15 mouse cellular contexts compared by ENCODE assay signal in genomic region chr5:90742029-90742428, GRCm38 (mm10). TPM values are rescaled to one million over a fixed set of nuclear protein-coding genes. Genes with fewer than 3 reads are reported as not detected.
DNase-seq lines count a peak whose midpoint lies in the region; ATAC-seq and TF ChIP-seq lines count a peak whose summit lies in the region.
"Had no signal": no experiment of that assay in that cellular context is flagged by ENCODE, and none has a peak within 500 bp of the region (broad histone marks: within the 10 kb centered on the region; RNA-seq: fewer than 3 reads in every experiment).

No protein-coding gene starts in this region.

- H3K4me1 ChIP-seq in liver, adult 2 months (ENCODE audit: control insufficient read depth, insufficient read depth, low read length): no peaks in the 10 kb centered on the region
- H3K4me1 ChIP-seq in forebrain, embryonic 10.5 days: no peaks in the 10 kb centered on the region
- H3K4me1 ChIP-seq: hindbrain, embryonic 13.5 days; midbrain, embryonic 15.5 days had no signal

- peak; percentile 31 for DNase-seq in liver, adult 2 months (ENCODE audit: extremely low read depth, low read depth, low spot score)
- no peak for DNase-seq in liver
- peak; percentile 46 to 57 for DNase-seq in monocyte, adult 2 months (ENCODE audit: low read depth in 1 of 2, low spot score in 2 of 2)
- DNase-seq in gastrocnemius, postnatal 14 days: no peak
- no peak for DNase-seq in forebrain, embryonic 10.5 days (ENCODE audit: extremely low spot score, low spot score)
- DNase-seq: kidney, postnatal 10 days had no signal

- WGBS in liver, adult 2 months: 71% methylated on average over 4 of the region's 4 CpGs
- WGBS in forebrain, embryonic 10.5 days: 71% methylated on average over 4 of the region's 4 CpGs

- no peak overlapping the region for H3K9ac ChIP-seq in liver, adult 2 months (ENCODE audit: low read depth, low read length)
- H3K9ac ChIP-seq: hindbrain, embryonic 13.5 days; midbrain, embryonic 15.5 days had no signal

- no peaks in the 10 kb centered on the region for H3K36me3 ChIP-seq in liver, adult 2 months (ENCODE audit: control insufficient read depth, insufficient read depth, low read length)
- no peaks in the 10 kb centered on the region for H3K36me3 ChIP-seq in forebrain, embryonic 10.5 days (replicated peaks)
- H3K36me3 ChIP-seq: hindbrain, embryonic 13.5 days; midbrain, embryonic 15.5 days had no signal

- H3K4me3 ChIP-seq in liver, adult 2 months (ENCODE audit: insufficient read depth, low read depth, low read length): no peak overlapping the region
- H3K4me3 ChIP-seq in forebrain, embryonic 10.5 days: no peak overlapping the region
- H3K4me3 ChIP-seq: hindbrain, embryonic 13.5 days; midbrain, embryonic 15.5 days had no signal

- ATAC-seq in CD4-positive, CD25-positive, alpha-beta regulatory T cell, adult 4 months: peak; percentile 90
- ATAC-seq in inflammation-experienced regulatory T-cells, adult 6 months: peak; percentile 81
- ATAC-seq in frontal cortex, adult (ENCODE audit: low TSS enrichment): no peak
- ATAC-seq: midbrain, embryonic 15.5 days had no signal

- intact Hi-C loops in gastrocnemius, postnatal 14 days (cut with DNase I; ENCODE audit: low total_unique reads): no loop called here

- H3K27ac ChIP-seq in liver, adult 2 months (replicated peaks; ENCODE audit: insufficient read depth, low read depth, low read length): no peak overlapping the region
- H3K27ac ChIP-seq in forebrain, embryonic 10.5 days: no peak overlapping the region
- H3K27ac ChIP-seq: hindbrain, embryonic 13.5 days; midbrain, embryonic 15.5 days; stomach, postnatal 0 days had no signal

- no peak for TF ChIP-seq POLR2A in liver, adult 2 months (IDR thresholded peaks at IDR 0.05; ENCODE audit: extremely low read depth, insufficient read depth, low read length)

- H3K79me2 ChIP-seq in liver, adult 2 months (ENCODE audit: control insufficient read depth, insufficient read depth, low read length): no peaks in the 10 kb centered on the region

- H3K9me3 ChIP-seq in forebrain, embryonic 10.5 days: no peaks in the 10 kb centered on the region
- H3K9me3 ChIP-seq: hindbrain, embryonic 13.5 days; midbrain, embryonic 15.5 days had no signal

- TF ChIP-seq CTCF in liver, adult 2 months (IDR thresholded peaks at IDR 0.05; ENCODE audit: low read depth, low read length): no peak

- H3K27me3 ChIP-seq in liver, adult 2 months (ENCODE audit: control insufficient read depth, insufficient read depth, low read length): no peaks in the 10 kb centered on the region
- no peaks in the 10 kb centered on the region for H3K27me3 ChIP-seq in forebrain, embryonic 10.5 days (ENCODE audit: poor library complexity, severe bottlenecking)
- H3K27me3 ChIP-seq: hindbrain, embryonic 13.5 days; midbrain, embryonic 15.5 days had no signal

RNA-seq across cellular contexts. Expression of gene Cxcl5, which starts 17.1 kb away (rescaled TPM):
- 0.09 TPM in 1 of 2 replicates, not detected in the other for total RNA-seq in liver, adult 2 months (2014; rRNA removed)
- 0.05 and 0.06 TPM in 2 replicates for polyA plus RNA-seq in liver, adult 2 months (2012; rRNA removed)
- not detected for polyA plus RNA-seq in CD4-positive, CD25-positive, alpha-beta regulatory T cell, adult 4 months (2017; shearing (Covaris generic))
- not detected for polyA plus RNA-seq in inflammation-experienced regulatory T-cells, adult 6 months (2017; shearing (Covaris generic))
- total RNA-seq in gastrocnemius, postnatal 14 days (2021): not detected
- polyA plus RNA-seq in forebrain, embryonic 10.5 days (2016; fragmentation: Nextera tagmentation; extraction: Ambion mirVana): 0.17 and 0.18 TPM in 2 replicates

RNA-seq across cellular contexts. Expression of gene Ppbp, which starts 26.3 kb away (rescaled TPM):
- 0.65 and 1.1 TPM in 2 replicates for total RNA-seq in liver, adult 2 months (2014; rRNA removed)
- 1.5 TPM in 1 of 2 replicates, not detected in the other for polyA plus RNA-seq in liver, adult 2 months (2012; rRNA removed)
- not detected for polyA plus RNA-seq in CD4-positive, CD25-positive, alpha-beta regulatory T cell, adult 4 months (2017; shearing (Covaris generic))
- polyA plus RNA-seq in inflammation-experienced regulatory T-cells, adult 6 months (2017; shearing (Covaris generic)): under 1 TPM in 1 of 3 experiments, not detected in 2; 0.67 TPM
- total RNA-seq in gastrocnemius, postnatal 14 days (2021): 1 to 10 TPM in 1 of 2 experiments, under 1 TPM in 1; 0.42 to 1.3 TPM
- 5.9 and 7.8 TPM in 2 replicates for polyA plus RNA-seq in forebrain, embryonic 10.5 days (2016; fragmentation: Nextera tagmentation; extraction: Ambion mirVana)

RNA-seq across cellular contexts. Expression of gene Pf4, which starts 30.2 kb away (rescaled TPM):
- total RNA-seq in liver, adult 2 months (2014; rRNA removed): 1.4 and 2.2 TPM in 2 replicates
- 1.1 and 3.0 TPM in 2 replicates for polyA plus RNA-seq in liver, adult 2 months (2012; rRNA removed)
- polyA plus RNA-seq in CD4-positive, CD25-positive, alpha-beta regulatory T cell, adult 4 months (2017; shearing (Covaris generic)): not detected
- polyA plus RNA-seq in inflammation-experienced regulatory T-cells, adult 6 months (2017; shearing (Covaris generic)): not detected
- 10 to 100 TPM; 18.7 to 23.7 TPM for total RNA-seq in gastrocnemius, postnatal 14 days (2021)
- polyA plus RNA-seq in forebrain, embryonic 10.5 days (2016; fragmentation: Nextera tagmentation; extraction: Ambion mirVana): 42.4 and 54.1 TPM in 2 replicates

RNA-seq across cellular contexts. Expression of gene Cxcl3, which starts 43.9 kb away (rescaled TPM):
- not detected in 2 replicates for total RNA-seq in liver, adult 2 months (2014; rRNA removed)
- not detected in 2 replicates for polyA plus RNA-seq in liver, adult 2 months (2012; rRNA removed)
- under 1 TPM in 1 of 2 experiments, not detected in 1; 0.44 TPM for polyA plus RNA-seq in CD4-positive, CD25-positive, alpha-beta regulatory T cell, adult 4 months (2017; shearing (Covaris generic))
- 1 to 10 TPM in 1 of 3 experiments, not detected in 2; 1.5 TPM for polyA plus RNA-seq in inflammation-experienced regulatory T-cells, adult 6 months (2017; shearing (Covaris generic))
- total RNA-seq in gastrocnemius, postnatal 14 days (2021): not detected
- not detected in 2 replicates for polyA plus RNA-seq in forebrain, embryonic 10.5 days (2016; fragmentation: Nextera tagmentation; extraction: Ambion mirVana)
- total RNA-seq: heart, adult 18-20 months had no signal
- polyA plus RNA-seq: cortical plate, adult 2 months; hindbrain, embryonic 13.5 days; midbrain, embryonic 15.5 days had no signal

RNA-seq across cellular contexts. Expression of gene Cxcl15, which starts 52.3 kb away (rescaled TPM):
- total RNA-seq in liver, adult 2 months (2014; rRNA removed): not detected in 2 replicates
- polyA plus RNA-seq in liver, adult 2 months (2012; rRNA removed): not detected in 2 replicates
- polyA plus RNA-seq in CD4-positive, CD25-positive, alpha-beta regulatory T cell, adult 4 months (2017; shearing (Covaris generic)): not detected
- not detected for polyA plus RNA-seq in inflammation-experienced regulatory T-cells, adult 6 months (2017; shearing (Covaris generic))
- not detected for total RNA-seq in gastrocnemius, postnatal 14 days (2021)
- polyA plus RNA-seq in forebrain, embryonic 10.5 days (2016; fragmentation: Nextera tagmentation; extraction: Ambion mirVana): not detected in 2 replicates
- polyA plus RNA-seq: cortical plate, adult 2 months; hindbrain, embryonic 13.5 days; limb, embryonic 11.5 days; midbrain, embryonic 15.5 days had no signal

Comparison
In these comparisons a context has a peak if more than half of its experiments do, and no peak if none do; other contexts are left out.
1. DNase-seq: peak in liver, adult 2 months (single experiment) and monocyte, adult 2 months (2 of 2); none in liver (single experiment), gastrocnemius, postnatal 14 days (single experiment) and forebrain, embryonic 10.5 days (single experiment).
2. RNA of gene Pf4, which starts 30.2 kb away (polyA plus RNA-seq): 42.4 to 54.1 TPM in forebrain, embryonic 10.5 days; 1.1 to 3.0 TPM in liver, adult 2 months, not detected in inflammation-experienced regulatory T-cells, adult 6 months and not detected in CD4-positive, CD25-positive, alpha-beta regulatory T cell, adult 4 months; every median in the first group is over 10 times any median in the second.